Mouse (Mus musculus) activated CD4-positive, CD25-positive, alpha-beta regulatory T cell, adult 4 months (primary cell): Measurements from ENCODE around the gene Ccdc34. TPM values are rescaled to one million over a fixed set of nuclear protein-coding genes. Genes with fewer than 3 reads are reported as not detected.

Experiments
- ATAC-seq: one replicate; pipeline ENCODE4 v1.8.0; 2017
- polyA plus RNA-seq, 2 experiments: library from polyadenylated mRNA; unstranded; fragments of 100-300 nt; shearing (Covaris generic); gene quantifications; one replicate each; pipeline ENCODE4 v1.2.1; 2017

Ccdc34 gene
- polyA plus RNA-seq, 2 experiments from 2014 or later: 8.5 to 9.7 TPM

GRCm38 (mm10) chr2:109996411-109996810 lies 21.2 kb upstream of the Ccdc34 start:
- ATAC-seq: no peak

GRCm38 (mm10) chr2:110004668-110005067 lies 12.9 kb upstream of the Ccdc34 start:
- no peak for ATAC-seq

GRCm38 (mm10) chr2:110005164-110005563 lies 12.5 kb upstream of the Ccdc34 start:
- no peak for ATAC-seq

DNA sequence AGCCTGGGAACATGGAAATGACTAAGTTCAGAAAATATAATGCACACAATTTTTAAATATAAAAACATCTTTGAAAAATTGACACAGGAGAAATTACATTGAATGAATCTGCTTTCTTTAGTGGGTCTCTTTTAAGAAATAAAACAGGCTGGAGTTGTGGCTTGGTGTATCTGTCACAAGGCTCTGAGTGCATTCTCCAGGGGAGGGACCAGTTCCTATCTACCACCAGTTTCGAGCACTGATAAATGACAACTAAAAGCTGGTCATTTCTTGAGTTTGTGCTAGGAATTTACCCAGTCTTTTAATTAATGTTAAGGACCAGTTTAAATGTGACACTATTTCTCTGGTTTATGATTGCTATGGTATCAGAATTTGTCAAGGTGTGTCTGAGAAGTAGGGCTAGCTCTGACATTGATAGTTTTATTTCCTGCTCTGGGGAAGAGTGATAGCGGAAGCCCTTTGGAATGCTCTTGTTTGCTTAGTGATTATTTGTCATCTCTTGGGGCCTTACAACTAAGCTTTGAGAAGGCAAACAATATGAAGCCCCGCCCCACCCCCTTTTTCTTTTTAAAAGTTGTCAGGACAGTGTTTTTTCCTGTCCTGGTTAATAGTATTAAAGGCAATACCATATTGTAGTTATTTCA lies 11.9 kb upstream of the Ccdc34 start:
- ATAC-seq: no peak

DNA sequence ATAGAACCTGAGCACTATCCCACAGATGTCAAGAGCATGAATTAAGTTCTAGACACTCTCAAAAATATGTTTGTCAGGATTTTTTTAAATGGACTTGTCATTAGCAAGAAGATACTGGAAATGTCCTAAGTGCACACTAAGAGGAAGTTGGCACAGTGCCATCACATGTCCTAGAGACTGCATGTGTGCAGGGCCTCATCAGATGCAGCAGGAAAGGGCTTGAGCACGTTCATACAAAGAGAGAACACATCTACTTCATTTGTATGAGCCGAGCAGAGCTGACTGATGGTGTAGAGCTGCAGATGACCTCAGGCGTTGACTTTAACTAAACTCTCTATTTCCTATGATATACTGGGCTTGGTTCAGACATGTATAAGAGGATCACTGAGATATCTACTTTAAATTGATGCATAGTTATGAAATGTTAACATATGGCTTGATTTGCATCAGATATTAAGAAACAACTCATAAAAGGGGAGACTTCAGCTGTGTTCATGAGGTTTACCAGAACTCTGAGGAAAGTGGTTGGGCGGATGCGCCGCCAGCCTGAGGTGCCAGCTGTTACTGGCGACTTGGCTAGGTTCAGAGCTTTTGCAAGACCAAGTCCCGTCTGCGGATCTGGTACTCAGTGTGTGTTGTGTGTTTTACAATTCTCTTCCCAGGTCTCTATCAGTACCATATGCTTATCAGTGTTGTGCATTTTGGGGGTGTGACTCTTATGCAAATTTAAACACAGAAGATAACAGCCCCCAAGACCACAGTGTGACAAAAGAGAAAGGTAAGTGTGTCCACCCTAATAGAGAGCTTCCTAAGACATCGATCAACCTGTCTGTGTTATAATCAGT lies 10.0 kb upstream of the Ccdc34 start:
- ATAC-seq: no peak

GRCm38 (mm10) chr2:110009449-110009848 lies 8.2 kb upstream of the Ccdc34 start:
- no peak for ATAC-seq

DNA sequence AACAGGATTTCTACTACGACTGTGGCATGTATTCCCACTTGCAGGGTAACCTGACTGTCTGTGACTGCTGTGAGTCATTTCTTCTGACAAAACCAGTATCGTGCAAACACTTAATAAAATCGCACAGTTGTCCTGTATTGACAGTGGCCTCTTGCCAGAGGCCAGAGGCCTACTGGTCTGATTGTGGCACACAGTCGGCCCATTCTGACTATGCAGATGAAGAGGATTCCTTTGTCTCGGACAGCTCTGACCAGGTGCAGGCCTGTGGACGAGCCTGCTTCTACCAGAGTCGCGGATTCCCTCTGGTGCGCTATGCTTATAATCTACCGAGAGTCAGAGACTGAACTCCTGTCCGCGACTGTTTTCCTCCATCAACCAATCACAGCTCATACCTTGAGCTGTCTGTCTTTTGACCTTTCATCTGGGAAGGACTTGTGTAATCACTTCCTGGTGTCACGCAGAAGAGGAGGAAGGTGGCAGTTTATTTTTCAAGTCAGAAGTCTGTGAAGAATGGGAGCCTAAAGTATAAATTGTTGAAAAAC lies 5.4 kb upstream of the Ccdc34 start:
- ATAC-seq: no peak

DNA sequence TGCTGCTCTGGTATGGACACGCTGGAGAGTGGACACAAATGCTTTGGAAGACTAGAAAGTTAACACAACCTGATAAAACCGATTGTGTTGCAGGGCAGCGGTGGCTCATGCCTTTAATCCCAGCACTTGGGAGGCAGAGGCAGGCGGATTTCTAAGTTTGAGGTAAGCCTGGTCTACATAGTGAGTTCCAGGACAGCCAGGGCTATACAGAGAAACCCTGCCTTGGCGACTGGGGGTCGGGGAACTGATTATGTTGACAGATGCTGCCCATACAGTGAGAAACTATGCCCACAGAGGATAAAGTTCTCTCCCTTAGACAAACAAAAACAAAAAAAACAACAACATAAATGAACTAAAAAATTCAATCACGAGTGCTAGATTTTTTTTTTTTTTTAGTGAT lies 530 bp upstream of the Ccdc34 start:
- ATAC-seq: no peak

DNA sequence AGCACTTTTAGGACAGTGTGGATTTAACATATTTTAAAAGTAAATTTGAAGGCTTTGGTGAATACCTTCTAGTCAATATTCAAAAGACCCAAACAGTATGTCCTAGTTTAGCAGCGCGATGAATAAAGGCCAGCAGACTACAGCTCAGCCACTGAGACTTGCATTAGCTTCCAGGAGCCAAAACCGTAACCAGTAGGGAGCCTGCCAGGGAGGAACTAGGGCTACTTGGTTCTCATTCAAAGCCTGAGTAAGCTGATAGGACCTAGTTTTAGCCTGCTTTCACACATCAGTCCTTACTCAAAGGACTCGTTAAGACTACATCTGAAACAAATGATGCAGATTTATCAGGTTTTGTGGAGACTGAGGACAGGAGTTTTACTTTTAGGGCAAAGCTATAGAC lies 2.0 kb downstream of the Ccdc34 start:
- no peak for ATAC-seq

GRCm38 (mm10) chr2:110020430-110020829 lies 2.8 kb downstream of the Ccdc34 start:
- ATAC-seq: no peak

- no peak for ATAC-seq
These were observed 18.6 kb downstream of the Ccdc34 start for GRCm38 (mm10) chr2:110036265-110036664.

GRCm38 (mm10) chr2:110036665-110037064 lies 19.0 kb downstream of the Ccdc34 start:
- ATAC-seq: no peak

GRCm38 (mm10) chr2:110037221-110037620 lies 19.6 kb downstream of the Ccdc34 start:
- ATAC-seq: no peak

DNA sequence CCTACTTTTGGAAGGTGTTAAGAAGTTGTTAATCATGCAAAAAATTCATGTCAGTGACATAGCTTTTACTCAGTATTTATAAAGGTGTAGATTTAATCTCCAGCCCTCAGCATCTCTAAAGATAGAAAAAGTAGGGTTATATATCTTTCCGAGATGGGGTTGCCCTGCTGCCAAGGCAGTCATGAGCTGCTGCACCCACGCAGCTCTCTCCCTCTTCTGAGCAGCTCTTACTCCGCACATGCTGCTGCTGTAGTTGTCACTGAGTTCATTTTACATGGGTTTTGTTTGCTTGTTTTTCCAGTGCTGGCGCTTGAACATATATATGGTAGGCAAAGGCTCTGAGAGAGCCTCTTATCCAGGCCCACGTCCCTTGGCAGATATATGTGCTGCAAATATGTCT lies 20.7 kb downstream of the Ccdc34 start:
- no peak for ATAC-seq

DNA sequence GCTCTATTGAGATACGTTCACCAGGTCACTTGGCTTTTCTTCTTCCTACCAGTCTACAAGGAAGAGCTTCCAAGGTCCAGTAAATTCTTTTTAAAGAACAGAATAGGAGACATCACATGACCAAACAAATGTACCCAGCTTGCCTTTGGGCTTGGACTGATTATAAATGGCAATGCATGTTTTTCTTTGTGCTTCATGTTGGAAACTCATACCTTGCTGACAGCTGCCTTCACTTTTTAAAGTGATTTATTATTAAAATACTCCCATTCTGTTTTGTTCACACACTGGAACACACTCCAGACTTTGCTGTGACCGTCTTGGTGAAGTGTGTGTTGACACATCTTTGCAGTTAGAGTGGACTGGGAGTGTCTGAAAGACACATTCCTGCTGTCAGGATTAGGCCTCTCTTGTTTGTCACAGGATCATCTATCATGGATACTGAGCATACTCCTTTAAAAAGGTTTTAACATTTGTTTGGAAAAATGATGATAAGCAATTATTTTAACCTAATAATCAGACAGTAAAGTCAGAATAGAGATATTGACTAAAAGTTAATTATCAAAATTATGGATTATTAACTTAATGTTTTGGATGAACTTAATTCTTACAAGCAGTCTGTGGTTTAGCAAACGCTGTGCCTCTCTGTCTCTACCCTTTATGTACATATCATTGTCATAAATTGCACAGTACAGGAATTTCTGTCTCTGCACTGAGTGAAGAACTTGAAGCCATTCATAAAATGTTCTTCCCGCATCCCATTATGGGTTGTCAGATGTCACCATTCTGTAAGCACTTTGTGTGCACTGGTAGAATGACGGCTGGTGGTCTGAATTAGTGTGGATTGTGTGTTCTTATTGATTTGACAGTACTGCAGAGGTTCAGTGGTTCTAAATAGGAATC lies 25.5 kb downstream of the Ccdc34 start:
- ATAC-seq: no peak

- ATAC-seq: no peak
These were observed 40.8 kb downstream of the Ccdc34 start for GRCm38 (mm10) chr2:110058424-110058823.

DNA sequence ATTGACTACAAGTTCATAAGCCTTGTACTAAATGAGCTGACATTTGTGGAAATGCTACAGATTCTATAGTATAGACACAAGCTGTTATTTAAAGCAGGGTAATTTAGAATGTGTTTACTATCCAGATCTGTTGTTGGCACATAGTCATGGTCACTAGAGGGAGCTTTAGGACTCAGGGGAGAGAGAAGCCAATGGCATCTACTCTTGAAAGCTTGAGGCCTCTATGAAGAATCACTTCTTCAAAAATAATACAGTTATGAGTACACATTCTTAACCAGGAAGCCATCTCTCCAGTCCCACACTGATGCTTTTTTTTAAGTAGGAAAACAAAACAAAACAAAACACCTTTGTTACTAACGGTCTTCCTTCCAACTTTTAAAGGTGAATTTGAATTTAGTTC lies 45.5 kb downstream of the Ccdc34 start:
- ATAC-seq: no peak

DNA sequence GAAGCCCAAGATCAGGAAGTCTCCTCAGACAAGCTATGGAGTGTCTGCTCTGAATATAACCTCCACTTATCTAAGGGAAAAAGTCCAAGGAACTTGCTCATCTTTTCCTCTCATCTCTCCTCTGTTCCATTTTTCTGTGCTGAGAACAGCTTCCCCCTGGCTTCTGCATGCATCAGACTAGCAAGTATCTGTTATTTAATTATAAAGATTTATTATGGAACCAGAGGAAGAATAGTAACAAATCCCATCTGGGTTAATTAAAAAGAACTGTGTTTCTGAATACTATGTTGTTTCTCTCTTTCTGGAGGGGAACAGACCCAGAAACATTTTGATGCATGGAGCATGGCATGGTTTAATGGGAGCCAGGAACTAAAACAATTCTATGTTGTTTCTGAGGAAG lies 51.3 kb downstream of the Ccdc34 start:
- no peak for ATAC-seq

DNA sequence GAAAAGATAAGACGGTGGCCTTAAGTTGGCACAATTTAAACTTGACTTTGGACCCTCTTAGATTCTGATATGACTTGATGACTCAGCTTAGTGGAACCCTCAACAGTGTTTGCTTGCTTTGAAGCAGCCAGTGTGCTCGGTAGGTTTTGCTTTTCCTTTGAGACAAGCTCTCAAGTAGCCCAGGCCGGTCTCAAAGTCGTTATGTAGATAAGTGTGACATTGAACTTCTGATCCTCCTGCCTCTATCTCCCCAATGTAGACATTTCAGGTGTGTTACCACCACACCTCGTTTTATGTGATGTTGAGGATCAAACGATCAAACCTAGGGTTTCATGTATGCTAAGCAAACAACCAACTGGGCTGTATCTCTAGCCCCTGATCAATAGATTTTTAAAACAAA lies 55.4 kb downstream of the Ccdc34 start:
- no peak for ATAC-seq

GRCm38 (mm10) chr2:110074646-110075452 lies 57.2 kb downstream of the Ccdc34 start:
- no peak for ATAC-seq

DNA sequence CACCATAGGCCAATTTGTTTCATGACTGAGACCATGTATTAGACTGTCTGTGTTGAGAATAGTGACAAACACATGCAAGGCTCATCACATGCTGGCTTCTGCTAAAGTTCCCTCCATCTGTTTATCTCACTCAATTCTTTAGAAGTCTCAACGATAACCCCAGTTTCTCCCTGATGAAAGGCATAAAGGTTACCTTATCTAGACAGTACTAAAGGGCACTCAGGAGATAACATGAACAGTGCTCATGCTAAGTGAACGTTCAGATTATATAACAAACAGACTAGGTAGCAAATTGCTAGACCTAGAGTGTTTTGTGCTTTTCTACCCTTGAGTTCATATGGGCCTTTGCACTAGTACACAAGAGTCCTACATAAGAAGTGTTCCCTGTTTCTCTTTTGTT lies 59.6 kb downstream of the Ccdc34 start:
- ATAC-seq: no peak

DNA sequence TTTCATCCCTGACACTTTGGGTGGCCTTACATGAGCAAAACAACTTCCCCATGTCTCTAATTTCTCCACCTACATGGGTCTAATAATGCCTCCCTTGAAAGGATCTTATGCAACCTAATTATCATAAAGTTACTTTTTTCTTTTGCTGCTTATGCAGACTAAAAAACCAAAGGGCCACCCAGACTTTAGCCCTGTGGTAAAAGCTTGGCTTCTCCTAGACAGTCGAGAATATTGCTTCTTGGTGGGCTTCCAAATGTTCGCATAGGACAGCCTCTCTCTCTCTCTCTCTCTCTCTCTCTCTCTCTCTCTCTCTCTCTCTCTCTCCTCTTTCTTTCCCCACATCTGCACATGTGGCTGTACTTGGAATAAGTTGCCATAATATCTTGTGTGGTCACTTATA lies 60.0 kb downstream of the Ccdc34 start:
- ATAC-seq: no peak
